Comparison of ENCODE assay signal across 14 mouse cellular contexts in the genomic region with DNA sequence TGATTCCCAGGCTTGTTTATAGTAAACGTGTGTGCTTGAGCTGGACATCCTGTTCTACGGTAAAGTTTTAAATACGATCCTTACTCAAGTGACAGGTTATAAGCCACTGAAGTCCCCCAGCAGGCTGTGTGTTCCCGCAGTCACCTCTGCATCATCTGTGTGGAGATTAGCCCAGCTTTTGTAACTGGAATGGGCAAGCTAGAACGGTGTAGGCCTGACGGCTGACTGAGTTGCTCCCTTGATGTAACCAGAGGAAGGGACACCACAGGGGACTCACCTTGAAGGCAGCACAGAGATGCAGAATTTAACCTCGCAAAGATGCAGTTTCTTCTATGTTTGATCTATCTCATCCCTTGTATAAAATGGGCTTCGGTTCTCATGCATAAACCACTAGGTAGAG.
"Had no signal": no experiment of that assay in that cellular context is flagged by ENCODE, and none has a peak within 500 bp of the region (broad histone marks: within the 10 kb centered on the region; RNA-seq: fewer than 3 reads in every experiment).

No protein-coding gene starts in this region.

- H3K4me2 ChIP-seq: kidney, embryonic 15.5 days; limb, embryonic 15.5 days; liver, embryonic 12.5 days; lung, embryonic 14.5 days; neural tube, embryonic 15.5 days had no signal

- H3K27ac ChIP-seq: kidney, embryonic 15.5 days; limb, embryonic 15.5 days; liver, embryonic 12.5 days; neural tube, embryonic 15.5 days had no signal

- ATAC-seq: liver, embryonic 12.5 days had no signal

- H3K4me3 ChIP-seq: kidney, embryonic 15.5 days; limb, embryonic 15.5 days; liver, embryonic 12.5 days; myocyte; neural tube, embryonic 15.5 days had no signal

- H3K4me1 ChIP-seq: kidney, embryonic 15.5 days; limb, embryonic 15.5 days; liver, embryonic 12.5 days; neural tube, embryonic 15.5 days had no signal

- H3K36me3 ChIP-seq: kidney, embryonic 15.5 days; limb, embryonic 15.5 days; liver, embryonic 12.5 days; neural tube, embryonic 15.5 days had no signal

- DNase-seq: kidney, adult 2 months; kidney, postnatal 14 days; lung, embryonic 14.5 days; lung, postnatal 10 days; lung, postnatal 4 days; right cerebral cortex, postnatal 4 days; spleen, adult 18-20 months; thymus, adult 18-20 months; thymus, postnatal 25 days had no signal

- H3K9ac ChIP-seq: kidney, embryonic 15.5 days; limb, embryonic 15.5 days; liver, embryonic 12.5 days; lung, embryonic 14.5 days; neural tube, embryonic 15.5 days had no signal

- H3K27me3 ChIP-seq: kidney, embryonic 15.5 days; limb, embryonic 15.5 days; liver, embryonic 12.5 days; neural tube, embryonic 15.5 days had no signal

- H3K9me3 ChIP-seq: kidney, embryonic 15.5 days; limb, embryonic 15.5 days; liver, embryonic 12.5 days had no signal
